Mouse (Mus musculus) NIH3T3 (cell line): ENCODE data around the gene Ddx50.
"Not testable (repeated sequence)": the region's sequence is repeated elsewhere in the genome, so short reads cannot be mapped to it uniquely, and the experiment has no call there.

Experiments used
- DNase-seq: peaks from one replicate; pipeline ENCODE4 v3.0.0-alpha.2; 2012; ENCODE audit warnings: low read depth

The Ddx50 gene

DNA sequence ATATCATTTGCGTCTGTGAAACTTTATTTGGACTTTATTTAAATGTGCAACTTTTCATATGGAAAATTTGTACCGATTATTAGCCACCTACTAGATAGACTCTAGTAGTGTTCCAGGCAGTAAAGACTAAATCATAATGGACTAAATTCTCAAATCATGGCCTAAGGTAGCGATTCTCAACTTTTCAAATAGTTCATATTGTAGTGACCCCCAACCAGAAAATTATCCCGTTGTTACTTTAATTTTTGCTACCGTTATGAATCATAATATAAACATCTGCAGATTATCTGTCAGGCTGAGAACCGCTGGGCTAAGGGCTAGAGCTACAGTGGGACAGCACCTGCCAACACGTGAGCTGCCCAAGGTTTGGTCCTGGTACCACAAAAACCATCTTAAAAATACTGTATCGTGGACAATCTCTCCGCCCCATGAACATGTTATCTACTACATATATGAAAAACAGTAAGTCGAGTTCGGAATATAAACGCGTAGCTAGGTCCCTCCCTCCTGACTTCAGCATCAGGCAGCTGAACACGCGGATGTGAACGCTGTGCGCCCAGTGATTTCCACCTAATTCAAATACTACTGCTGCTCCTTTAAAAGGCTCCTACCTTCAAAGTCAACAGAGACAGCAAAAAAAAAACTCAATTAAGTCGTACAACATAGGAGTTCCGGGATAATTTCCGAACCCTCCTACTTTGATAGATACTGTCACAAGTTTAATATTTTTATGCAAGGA, 49.8 kb downstream of the Ddx50 start:
- DNase-seq: peak; percentile 33

DNA sequence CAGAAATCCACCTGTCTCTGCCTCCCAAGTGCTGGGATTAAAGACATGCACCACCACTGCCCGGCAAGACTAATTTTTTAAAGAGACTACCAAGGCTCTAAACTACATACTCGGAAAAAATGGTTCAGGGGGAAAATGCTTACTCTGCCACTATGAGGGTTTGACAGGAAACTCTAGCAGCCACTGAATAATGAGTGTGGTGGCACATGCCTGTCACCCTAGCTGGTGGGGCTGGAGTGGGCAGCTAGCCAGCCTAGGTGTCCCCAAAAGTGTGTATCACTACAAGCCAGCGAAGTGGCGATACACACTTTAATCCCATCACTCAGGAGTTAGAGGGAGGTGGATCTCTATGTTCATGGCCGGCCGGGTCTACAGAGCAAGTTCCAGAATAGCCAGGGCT, 51.0 kb downstream of the Ddx50 start:
- DNase-seq: no peak

DNA sequence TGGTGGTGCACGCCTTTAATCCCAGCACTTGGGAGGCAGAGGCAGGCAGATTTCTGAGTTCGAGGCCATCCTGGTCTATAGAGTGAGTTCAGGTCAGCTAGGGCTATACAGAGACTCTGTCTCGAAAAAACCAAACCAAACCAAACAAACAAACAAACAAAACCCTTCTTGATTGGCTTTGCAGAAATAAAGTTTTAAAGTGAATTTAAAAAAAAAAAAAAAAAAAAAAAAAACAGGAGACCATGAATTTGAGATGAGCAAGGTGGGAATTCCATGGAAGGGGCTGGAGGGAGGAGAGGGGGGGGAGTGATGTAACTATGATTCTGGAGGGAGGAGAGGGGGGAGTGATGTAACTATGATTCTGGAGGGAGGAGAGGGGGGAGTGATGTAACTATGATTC, 51.7 kb downstream of the Ddx50 start:
- DNase-seq: not testable (repeated sequence)

DNA sequence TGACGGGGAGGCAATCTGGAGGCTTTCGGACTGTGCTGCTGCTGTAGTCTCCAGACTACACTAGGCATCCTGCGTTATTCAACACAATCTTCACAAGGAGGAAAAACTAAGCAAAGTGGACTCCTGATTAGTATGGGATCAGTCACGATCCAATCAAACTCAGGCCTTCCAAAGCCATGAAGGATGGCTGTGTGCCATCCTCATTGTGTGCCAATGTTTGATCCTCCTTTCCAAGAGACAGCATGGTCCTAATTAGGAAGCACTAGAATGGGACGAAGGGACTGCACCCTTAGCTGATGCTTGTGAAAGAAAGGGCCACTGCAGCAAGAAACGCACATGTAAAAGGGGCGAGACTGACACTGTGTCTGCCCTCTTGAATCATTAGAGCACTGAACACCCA, 58.5 kb downstream of the Ddx50 start:
- DNase-seq: no peak

DNA sequence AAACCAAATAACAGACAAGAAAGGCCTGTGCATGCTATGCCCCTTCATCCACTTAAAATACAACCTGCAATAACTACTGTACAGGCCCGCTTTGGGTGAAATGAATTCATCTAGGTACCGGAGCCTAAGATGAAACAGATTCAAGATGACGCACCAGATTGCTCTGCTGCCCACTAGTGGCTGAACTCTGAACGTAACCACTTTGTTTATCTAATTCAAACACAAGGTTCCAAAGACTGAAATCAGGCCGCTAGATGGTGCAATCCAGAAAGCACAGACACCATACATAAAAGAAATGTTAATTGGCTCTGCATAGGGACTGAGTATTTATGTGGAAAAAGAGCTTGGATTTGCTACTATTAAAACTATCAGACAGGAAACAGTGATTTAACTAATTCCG, 60.8 kb downstream of the Ddx50 start:
- peak; percentile 97 for DNase-seq

DNA sequence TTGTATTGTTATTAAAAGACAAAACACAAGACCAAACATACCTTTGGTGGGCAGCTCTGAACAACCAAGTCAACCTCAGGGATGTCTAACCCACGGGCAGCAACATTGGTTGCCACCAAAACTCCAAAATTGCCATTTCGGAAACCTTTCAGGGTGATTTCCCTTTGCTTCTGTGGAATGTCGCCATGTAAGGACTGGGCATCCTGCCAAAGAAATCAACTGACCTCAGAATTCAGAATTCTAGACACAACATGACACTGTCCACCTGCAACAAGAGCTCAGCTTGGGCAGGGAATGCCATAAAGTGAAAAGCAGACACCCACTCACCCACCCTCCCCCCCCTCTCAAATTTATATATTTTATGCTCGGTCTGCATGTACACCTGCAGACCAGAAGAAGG, 62.4 kb downstream of the Ddx50 start:
- DNase-seq: peak; percentile 26

DNA sequence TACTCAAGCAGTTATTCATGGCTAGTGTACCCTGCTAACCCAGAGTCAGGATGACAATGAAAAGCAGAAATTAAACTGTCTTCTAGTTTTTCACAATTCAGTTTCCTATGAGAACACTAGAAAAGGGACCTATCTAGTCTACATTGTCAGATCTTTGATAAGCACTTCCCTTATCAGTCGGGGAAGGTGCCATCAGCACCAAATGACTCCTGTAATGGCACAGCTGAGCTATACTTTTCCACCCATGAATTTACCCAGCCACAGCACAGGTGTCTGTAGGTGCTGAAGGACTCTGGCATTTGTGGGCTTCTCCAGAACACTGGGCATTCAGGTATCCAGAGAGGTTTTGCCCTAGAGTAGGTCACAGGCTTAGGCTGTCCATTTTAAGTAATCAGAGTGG, 67.8 kb downstream of the Ddx50 start:
- DNase-seq: no peak

DNA sequence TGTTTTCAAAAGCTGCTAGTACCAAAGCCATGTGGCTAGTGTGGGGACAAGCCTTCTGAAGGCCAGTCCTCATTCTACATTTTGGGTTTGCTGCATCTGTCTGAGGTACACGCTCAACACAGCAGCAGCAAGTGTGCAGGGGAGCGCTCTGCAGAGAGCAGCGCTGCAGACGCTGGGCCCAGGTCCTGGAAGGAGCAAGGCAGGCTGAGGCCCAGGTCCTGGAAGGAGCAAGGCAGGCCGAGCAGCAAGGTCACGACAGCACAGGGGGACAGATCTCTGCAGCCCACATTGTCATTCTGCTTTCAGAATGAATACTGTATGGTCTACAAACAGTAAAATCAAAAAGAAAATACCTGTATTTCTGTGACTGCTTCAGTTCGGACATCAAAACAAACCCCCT, 68.3 kb downstream of the Ddx50 start:
- DNase-seq: no peak

DNA sequence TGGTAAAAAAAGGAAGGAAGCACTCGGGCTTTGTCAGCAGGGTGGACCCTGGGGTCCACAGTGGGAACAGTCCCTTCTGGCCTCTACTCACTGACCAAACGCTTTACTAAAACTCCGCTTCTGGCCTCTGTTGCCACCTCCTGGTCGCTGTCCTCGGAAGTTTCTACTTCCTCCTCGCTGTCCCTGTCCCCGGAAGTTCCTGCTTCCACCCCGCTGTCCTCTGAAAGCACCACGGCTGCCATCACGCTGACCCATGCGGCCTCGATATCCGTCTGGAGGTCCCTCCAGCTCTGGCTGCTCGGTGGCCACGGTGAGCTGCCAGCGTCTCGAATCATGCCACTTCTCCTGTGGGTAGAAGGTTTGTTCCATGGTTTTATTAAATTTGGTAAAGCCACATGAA, 68.8 kb downstream of the Ddx50 start:
- DNase-seq: no peak

DNA sequence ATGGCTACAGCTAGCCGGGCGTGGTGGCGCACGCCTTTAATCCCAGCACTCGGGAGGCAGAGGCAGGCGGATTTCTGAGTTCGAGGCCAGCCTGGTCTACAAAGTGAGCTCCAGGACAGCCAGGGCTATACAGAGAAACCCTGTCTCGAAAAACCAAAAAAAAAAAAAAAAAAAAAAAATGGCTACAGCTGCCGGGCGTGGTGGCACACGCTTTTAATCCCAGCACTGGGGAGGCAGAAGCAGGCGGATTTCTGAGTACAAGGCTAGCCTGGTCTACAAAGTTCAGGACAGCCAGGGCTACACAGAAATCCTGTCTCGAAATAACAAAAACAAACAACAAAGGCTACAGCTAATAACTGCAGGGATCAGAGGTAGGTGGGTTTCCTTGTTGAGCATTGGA, 71.9 kb downstream of the Ddx50 start:
- not testable (repeated sequence) for DNase-seq

DNA sequence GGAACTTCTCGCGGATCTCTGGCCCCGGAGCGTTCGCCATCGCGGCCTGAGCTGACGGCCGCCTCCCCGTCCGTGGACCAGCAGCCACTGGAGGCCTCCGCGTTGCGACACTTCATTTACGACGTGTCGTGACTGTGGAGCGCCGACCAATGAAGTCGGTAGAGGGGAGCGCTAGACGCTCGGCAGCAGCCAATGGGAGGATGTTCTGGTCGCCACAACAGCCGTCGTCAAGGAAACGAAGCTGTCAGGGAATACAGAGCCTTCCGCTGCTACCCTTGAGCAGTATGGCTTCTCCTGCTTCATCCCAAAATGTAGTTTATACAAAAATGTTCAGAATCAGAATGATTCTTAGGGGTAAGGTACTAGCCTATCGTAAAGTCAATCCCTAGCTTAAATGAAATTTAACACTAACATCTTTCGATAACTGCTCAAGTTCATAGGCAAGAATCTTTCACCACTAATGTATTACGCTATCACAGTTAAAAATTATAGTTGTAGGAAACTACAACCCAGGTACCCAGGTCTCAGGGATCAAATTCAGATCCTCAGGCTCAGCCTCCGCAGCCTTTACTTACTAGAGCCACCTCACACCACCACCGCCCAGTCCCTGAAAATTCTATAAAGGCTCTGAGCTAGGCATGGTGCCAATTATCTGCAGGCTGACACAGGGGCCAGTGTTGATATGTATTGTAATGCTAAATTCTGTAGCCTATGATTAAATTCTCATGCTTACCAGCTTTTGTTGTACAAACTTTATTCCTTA, 72.5 kb downstream of the Ddx50 start, which contains the start of gene Kif1bp:
Kif1bp (minus strand) TSS at position 120 of the 763 bp plus-strand sequence.
- DNase-seq: peak; percentile 99

DNA sequence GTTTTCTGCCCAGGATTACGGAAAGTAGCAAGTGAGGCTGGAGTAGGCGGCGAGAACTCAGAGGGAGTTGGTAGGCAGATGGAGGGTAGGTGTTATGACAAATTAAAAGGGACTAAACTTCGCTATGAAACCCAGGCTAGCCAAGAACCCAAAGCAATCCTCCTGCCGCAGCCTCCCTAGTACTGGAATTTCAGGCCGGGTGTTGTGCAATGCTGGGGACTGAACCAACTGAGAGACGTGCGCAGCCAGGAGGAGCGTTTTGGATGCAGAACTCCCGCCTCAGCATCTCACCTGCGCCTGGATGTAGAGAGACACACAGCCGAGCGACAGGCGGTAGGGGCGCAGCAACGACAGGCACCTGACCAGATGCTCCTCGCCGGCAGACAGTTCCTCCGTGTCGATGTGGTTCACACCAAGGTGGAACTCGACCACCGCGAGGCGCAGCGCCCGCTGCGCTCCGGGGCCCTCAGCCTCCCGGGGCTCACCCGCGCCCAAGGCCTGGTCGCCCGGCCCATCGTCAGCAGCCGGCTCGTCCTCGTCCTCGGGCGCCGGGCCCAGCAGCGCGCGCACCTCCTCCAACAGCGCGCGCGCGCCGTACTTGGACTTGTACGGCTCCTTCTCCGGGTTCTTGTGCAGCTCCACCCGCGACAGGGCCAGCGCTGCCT, 73.2 kb downstream of the Ddx50 start:
- peak; percentile 56 for DNase-seq

DNA sequence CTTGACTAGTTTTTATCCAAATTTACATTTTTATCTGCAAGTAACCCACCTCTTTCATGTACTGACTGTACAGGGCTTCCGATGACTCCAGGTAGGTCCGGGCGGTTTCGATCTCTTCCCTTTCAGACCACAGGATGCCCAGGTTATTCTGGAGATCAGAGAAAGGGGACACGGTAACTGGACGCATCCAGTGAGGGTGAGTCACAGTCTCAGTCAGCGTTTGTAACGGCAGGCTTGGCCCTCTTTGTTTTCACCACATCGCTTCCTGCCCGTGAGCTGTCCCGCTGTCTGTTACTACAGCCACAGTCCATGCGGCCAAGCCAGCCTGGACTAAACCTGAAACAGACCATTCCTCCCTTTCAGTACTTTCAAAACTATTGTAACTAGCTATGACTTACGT, 76.0 kb downstream of the Ddx50 start:
- DNase-seq: no peak

DNA sequence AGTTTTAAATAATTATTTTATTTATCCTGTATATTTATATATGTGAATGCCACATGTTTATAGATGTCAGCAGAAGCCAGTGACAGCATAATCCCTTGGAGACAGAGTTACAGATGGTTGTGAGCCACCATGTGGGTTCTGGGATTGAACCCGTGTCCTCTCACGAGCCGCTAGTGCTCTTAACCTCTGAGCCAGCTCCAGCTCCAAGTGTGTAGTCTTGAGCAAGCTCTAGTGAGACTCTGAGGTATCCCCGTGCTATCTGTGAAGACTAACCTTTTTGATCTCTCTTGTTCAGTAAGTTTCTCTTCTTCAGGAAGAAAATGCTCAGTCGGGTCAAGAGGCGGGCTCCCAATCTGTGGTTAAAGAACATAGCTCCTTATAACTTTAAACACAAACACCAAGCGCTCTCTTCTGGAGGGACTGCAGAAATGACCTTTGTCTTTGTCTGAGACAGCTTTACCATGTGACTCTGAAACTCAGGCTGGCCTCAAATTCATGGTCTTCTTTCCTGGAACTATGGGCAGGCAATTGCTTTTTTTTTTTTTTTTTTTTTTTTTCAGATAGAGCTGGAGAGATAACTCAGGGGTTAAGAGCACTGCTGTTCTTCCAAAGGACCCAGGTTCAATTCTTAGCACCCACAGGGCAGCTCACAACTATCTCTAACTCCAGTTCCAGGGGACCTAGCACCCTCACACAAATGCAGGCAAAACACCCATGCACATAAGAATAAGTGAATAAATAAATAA, 80.7 kb downstream of the Ddx50 start:
- DNase-seq: no peak

DNA sequence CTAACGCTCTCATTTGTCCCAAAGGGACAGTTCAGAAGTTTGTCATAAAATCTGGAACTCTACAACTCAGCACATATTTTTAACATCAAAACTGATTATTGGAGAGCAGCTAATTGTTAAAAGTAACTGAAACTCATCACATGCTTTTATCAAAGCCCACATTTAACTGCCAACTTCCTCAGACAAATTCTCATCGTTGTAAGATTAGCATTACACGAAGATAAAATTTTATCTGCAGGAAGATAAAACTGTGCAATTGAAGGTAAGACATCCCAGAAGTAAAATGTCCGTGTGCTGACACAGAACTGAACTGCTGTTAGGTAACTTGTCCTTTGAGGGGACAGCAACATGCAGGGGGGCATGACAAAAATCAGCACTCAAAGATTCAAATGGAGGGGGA, 82.2 kb downstream of the Ddx50 start:
- DNase-seq: no peak
